Mouse (Mus musculus) C3H10T1/2 (cell line): ENCODE data around the gene 1700025F22Rik. TPM values are rescaled to one million over a fixed set of nuclear protein-coding genes. Genes with fewer than 3 reads are reported as not detected.

Source experiments
- polyA plus RNA-seq, 2 experiments: library from polyadenylated mRNA; unstranded; fragments of >200 nt; fragmentation: generic; extraction: Trizol; gene quantifications; one replicate each; pipeline ENCODE4 v1.2.1; 2012; ENCODE audit warnings: missing spikeins in 2 of 2

1700025F22Rik gene
- polyA plus RNA-seq: not detected

DNA sequence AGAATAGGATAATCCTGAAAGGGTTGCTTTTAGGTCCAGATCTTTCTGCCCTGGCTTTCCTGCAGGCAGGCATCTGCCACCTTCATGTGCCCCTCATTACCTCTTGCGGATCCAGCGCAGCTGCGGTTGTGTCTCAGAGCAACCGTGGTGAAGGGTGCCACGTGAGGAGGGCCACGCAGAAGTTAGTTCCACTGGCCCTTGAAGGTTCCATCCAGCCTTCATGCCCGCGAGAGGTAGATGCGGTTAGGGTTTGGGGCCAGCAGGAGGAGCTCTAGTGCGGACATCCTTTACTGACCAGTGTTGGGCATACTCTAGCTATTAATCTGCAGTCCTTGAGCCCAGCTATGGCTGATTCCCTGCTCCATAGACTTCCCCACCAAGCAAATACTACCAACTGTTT is at the start of gene 1700025F22Rik:
TSS of gene 1700025F22Rik (minus strand) at position 149 of the 400 bp plus-strand sequence.

DNA sequence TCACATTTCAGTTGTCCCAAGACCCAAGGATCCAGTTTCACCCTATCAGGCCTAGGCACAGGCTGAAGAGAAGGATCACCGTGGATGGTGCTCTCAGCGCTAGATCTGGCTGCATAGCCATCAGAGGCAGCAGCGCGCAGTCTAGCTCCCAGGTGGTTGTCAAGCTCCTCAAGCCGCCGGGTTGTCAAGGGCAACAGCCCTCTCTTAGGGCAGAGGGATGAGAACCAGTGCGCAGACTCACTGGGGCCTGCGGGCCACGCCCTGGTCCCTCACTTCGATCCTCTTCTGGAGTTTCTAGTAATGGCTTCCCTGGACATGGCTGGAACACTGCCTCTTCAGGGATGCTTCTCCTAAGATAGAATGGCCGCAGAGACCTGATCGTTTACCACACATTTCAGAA is 31.4 kb upstream of the 1700025F22Rik start, which contains the start of gene Ms4a13:
TSS of gene Ms4a13 (minus strand) at position 192 of the 400 bp plus-strand sequence.

DNA sequence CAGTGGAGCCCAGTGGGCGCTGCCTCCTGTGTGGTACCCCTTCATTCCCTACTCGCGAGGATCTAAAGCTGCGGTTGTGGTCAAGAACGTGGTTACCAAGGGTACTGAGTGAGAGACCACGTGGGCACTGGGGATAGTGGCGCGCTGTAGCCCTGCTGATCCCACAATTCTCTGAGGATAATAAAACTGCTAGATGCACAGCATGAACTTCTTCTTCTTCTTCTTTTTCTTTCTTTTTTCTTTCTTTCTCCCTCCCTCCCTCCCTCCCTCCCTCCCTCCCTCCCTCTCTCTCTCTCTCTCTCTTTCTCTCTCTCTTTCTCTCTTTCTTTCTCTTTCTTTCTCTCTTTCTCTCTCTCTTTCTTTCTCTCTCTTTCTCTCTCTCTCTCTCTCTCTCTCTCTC is 34.3 kb downstream of the 1700025F22Rik start, which contains the start of gene 1700017D01Rik:
TSS of gene 1700017D01Rik (minus strand) at position 101 of the 400 bp plus-strand sequence.

Other genes starting within 250 kb of the 1700025F22Rik start
- under 1 TPM in 1 of 2 experiments, not detected in 1; 0.17 TPM for gene Zp1, start 244.7 kb downstream of the 1700025F22Rik start, polyA plus RNA-seq
- gene Ptgdr2, start 228.2 kb downstream of the 1700025F22Rik start, polyA plus RNA-seq: under 1 TPM; 0.01 to 0.06 TPM
- 10 to 100 TPM; 12.0 to 31.9 TPM for gene Ccdc86, start 216.1 kb downstream of the 1700025F22Rik start, polyA plus RNA-seq
- not detected for gene Ms4a10, start 190.7 kb downstream of the 1700025F22Rik start, polyA plus RNA-seq
- gene Ms4a15, start 172.1 kb downstream of the 1700025F22Rik start, polyA plus RNA-seq: not detected
- not detected for gene Ms4a18, start 147.3 kb downstream of the 1700025F22Rik start, polyA plus RNA-seq
- not detected for gene Ms4a8a, start 84.2 kb downstream of the 1700025F22Rik start, polyA plus RNA-seq
- not detected for gene 1700017D01Rik, start 34.4 kb downstream of the 1700025F22Rik start, polyA plus RNA-seq
- gene Ms4a13, start 31.4 kb upstream of the 1700025F22Rik start, polyA plus RNA-seq: not detected
- gene Ms4a12, start 67.1 kb upstream of the 1700025F22Rik start, polyA plus RNA-seq: not detected
- not detected for gene Ms4a1, start 100.9 kb upstream of the 1700025F22Rik start, polyA plus RNA-seq
- gene Ms4a5, start 118.6 kb upstream of the 1700025F22Rik start, polyA plus RNA-seq: not detected
- not detected for gene Ms4a14, start 149.1 kb upstream of the 1700025F22Rik start, polyA plus RNA-seq
- gene Ms4a7, start 170.8 kb upstream of the 1700025F22Rik start, polyA plus RNA-seq: not detected
- not detected for gene Ms4a4a, start 210.2 kb upstream of the 1700025F22Rik start, polyA plus RNA-seq
- not detected for gene Ms4a4c, start 239.4 kb upstream of the 1700025F22Rik start, polyA plus RNA-seq